Mouse (Mus musculus) E14TG2a.4 (cell line): ENCODE results near the gene E2f7.

Source experiments
- H3K27me3 ChIP-seq: 2 replicates; pipeline ENCODE4 v1.6.1; 2014; ENCODE audit warnings: low read length, control low read depth; ENCODE audit not compliant: insufficient read depth
- H3K36me3 ChIP-seq: 2 replicates; pipeline ENCODE4 v1.6.1; 2014; ENCODE audit warnings: low read length, control low read depth; ENCODE audit not compliant: insufficient read depth
- H3K4me1 ChIP-seq: replicated peaks from 2 replicates; pipeline ENCODE4 v1.6.1; 2014; ENCODE audit warnings: low read depth, low read length, control low read depth
- H3K4me3 ChIP-seq: replicated peaks from 2 replicates; pipeline ENCODE4 v1.5.1; 2014; ENCODE audit warnings: mild to moderate bottlenecking, low read length
- H3K9me3 ChIP-seq: 2 replicates; pipeline ENCODE4 v1.6.1; 2014; ENCODE audit warnings: low read length, control low read depth
- CTCF ChIP-seq: conservative IDR thresholded peaks from 2 replicates; pipeline ENCODE4 v1.5.1; 2014; ENCODE audit warnings: low read length
- NANOG ChIP-seq: IDR thresholded peaks from 2 replicates; pipeline ENCODE4 v1.6.1; 2014; ENCODE audit warnings: borderline replicate concordance, low read length, mixed read lengths
- POU5F1 ChIP-seq: IDR thresholded peaks from 2 replicates; pipeline ENCODE4 v1.6.1; 2014; ENCODE audit warnings: low read length, borderline replicate concordance

The E2f7 gene

GRCm38 (mm10) chr10:110744686-110745639, at the start of gene E2f7:
E2f7 (plus strand) TSS chr10:110745439.
- Histone ChIP-seq H3K36me3 (peaks cover 35% of the 10 kb centered on the region), H3K27me3 (peaks cover 25% of the 10 kb centered on the region; the same call in 1 of the 2 replicates), H3K4me1 (peaks cover 38% of the 10 kb centered on the region), H3K4me3 (peak within 1 kb of the TSS; percentile 96), H3K9me3 (no peaks in the 10 kb centered on the region)
- TF ChIP-seq CTCF = no peak

- Histone ChIP-seq H3K27me3 (no peaks in the 10 kb centered on the region), H3K36me3 (no peaks in the 10 kb centered on the region)
- TF ChIP-seq NANOG (no peak), CTCF (no peak), POU5F1 (no peak)
These were observed 44.0 kb upstream of the E2f7 start for GRCm38 (mm10) chr10:110701276-110701675.

GRCm38 (mm10) chr10:110705672-110706071, 39.6 kb upstream of the E2f7 start:
- H3K27me3 ChIP-seq = no peaks in the 10 kb centered on the region

More at GRCm38 (mm10) chr10:110701276-110701675, 44.0 kb upstream of the E2f7 start:
- Histone ChIP-seq H3K4me1 (no peaks in the 10 kb centered on the region), H3K9me3 (peaks cover 8% of the 10 kb centered on the region; the same call in 1 of the 2 replicates), H3K4me3 (no peak overlapping the region)

GRCm38 (mm10) chr10:110707390-110708113, 37.7 kb upstream of the E2f7 start:
- Histone ChIP-seq H3K36me3 (no peaks in the 10 kb centered on the region), H3K4me1 (no peaks in the 10 kb centered on the region), H3K9me3 (no peaks in the 10 kb centered on the region), H3K27me3 (0 out of 2 replicates have a peak, but pooled peaks cover 4% of the 10 kb centered on the region), H3K4me3 (no peak overlapping the region)
- TF ChIP-seq NANOG (no peak), CTCF (no peak), POU5F1 (no peak)

More at GRCm38 (mm10) chr10:110705672-110706071, 39.6 kb upstream of the E2f7 start:
- no peaks in the 10 kb centered on the region for H3K4me1 ChIP-seq
- no peak overlapping the region for H3K4me3 ChIP-seq
- TF ChIP-seq NANOG = no peak
- peak; percentile 93 for TF ChIP-seq CTCF
- H3K9me3 ChIP-seq = peaks cover 8% of the 10 kb centered on the region; the same call in 1 of the 2 replicates
- no peaks in the 10 kb centered on the region for H3K36me3 ChIP-seq

GRCm38 (mm10) chr10:110716887-110717286, 28.4 kb upstream of the E2f7 start:
- Histone ChIP-seq H3K27me3 (no peaks in the 10 kb centered on the region), H3K9me3 (no peaks in the 10 kb centered on the region), H3K4me3 (no peak overlapping the region), H3K36me3 (no peaks in the 10 kb centered on the region), H3K4me1 (no peaks in the 10 kb centered on the region)
- no peak for TF ChIP-seq CTCF
- TF ChIP-seq POU5F1 = no peak
- TF ChIP-seq NANOG = no peak

GRCm38 (mm10) chr10:110726431-110726830, 18.8 kb upstream of the E2f7 start:
- Histone ChIP-seq H3K4me1 (peaks cover 2% of the 10 kb centered on the region; the same call in 1 of the 2 replicates), H3K36me3 (no peaks in the 10 kb centered on the region), H3K27me3 (no peaks in the 10 kb centered on the region), H3K4me3 (no peak overlapping the region), H3K9me3 (no peaks in the 10 kb centered on the region)
- TF ChIP-seq POU5F1 (no peak), NANOG (no peak), CTCF (no peak)

- Histone ChIP-seq H3K4me3 (no peak overlapping the region), H3K9me3 (no peaks in the 10 kb centered on the region), H3K27me3 (no peaks in the 10 kb centered on the region), H3K36me3 (no peaks in the 10 kb centered on the region), H3K4me1 (peaks cover 2% of the 10 kb centered on the region; the same call in 1 of the 2 replicates)
- TF ChIP-seq CTCF (peak; percentile 99), NANOG (no peak)
These were observed 17.4 kb upstream of the E2f7 start for GRCm38 (mm10) chr10:110727816-110728215.

- H3K9me3 ChIP-seq = no peaks in the 10 kb centered on the region
- peaks cover 6% of the 10 kb centered on the region for H3K4me1 ChIP-seq
- no peaks in the 10 kb centered on the region for H3K36me3 ChIP-seq
- H3K27me3 ChIP-seq = peaks cover 19% of the 10 kb centered on the region
- TF ChIP-seq CTCF (peak; percentile 90), NANOG (no peak)
- H3K4me3 ChIP-seq = no peak overlapping the region
These were observed 11.9 kb upstream of the E2f7 start for GRCm38 (mm10) chr10:110733343-110733742.
